Comparison of ENCODE assay signal across 8 mouse cellular contexts in the genomic region with DNA sequence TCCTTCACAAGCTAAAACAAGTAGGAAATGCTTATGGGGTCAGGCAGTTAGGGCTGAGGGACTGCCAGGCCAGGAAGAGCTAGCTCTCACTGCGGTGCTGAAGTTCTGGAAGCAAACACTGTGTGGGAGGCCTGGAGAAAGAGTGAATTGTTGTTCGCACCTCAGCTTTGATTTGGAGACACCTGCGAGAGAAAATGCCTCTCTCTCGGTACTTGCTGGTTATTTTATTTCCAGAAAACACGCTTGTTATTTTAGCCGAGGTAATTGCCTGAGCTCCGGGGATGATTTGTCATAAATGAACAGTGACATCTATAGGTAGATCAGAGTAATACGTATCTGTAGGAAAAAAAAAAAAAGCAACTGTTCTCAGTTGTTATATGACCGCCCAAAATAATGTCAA.
DNase-seq lines count a peak whose midpoint lies in the region; ATAC-seq lines count a peak whose summit lies in the region.

No protein-coding gene starts in this region.

- H3K36me3 ChIP-seq in lung, embryonic 15.5 days: no peaks in the 10 kb centered on the region
- H3K36me3 ChIP-seq in forebrain, embryonic 15.5 days: no peaks in the 10 kb centered on the region
- H3K36me3 ChIP-seq in limb, embryonic 13.5 days: no peaks in the 10 kb centered on the region

- peaks cover 15% of the 10 kb centered on the region; the same call in 1 of the 2 replicates for H3K27me3 ChIP-seq in lung, embryonic 15.5 days
- no peaks in the 10 kb centered on the region for H3K27me3 ChIP-seq in forebrain, embryonic 15.5 days
- peaks cover 40% of the 10 kb centered on the region for H3K27me3 ChIP-seq in limb, embryonic 13.5 days

- no peak overlapping the region for H3K27ac ChIP-seq in lung, embryonic 15.5 days
- peak overlapping the region; percentile 73; the same call in 1 of the 2 replicates for H3K27ac ChIP-seq in forebrain, embryonic 15.5 days (replicated peaks)
- no peak overlapping the region for H3K27ac ChIP-seq in limb, embryonic 13.5 days

- no peak for ATAC-seq in lung, embryonic 15.5 days (ENCODE audit: borderline replicate concordance, extremely low read depth, low FRiP score, low TSS enrichment)
- ATAC-seq in forebrain, embryonic 15.5 days (replicated peaks): no peak
- ATAC-seq in limb, embryonic 13.5 days (ENCODE audit: low FRiP score, low read depth): no peak
- ATAC-seq in activated CD4-positive, CD25-positive, alpha-beta regulatory T cell, adult 4 months: no peak

- H3K4me2 ChIP-seq in lung, embryonic 15.5 days: peak overlapping the region; percentile 34; the same call in 1 of the 2 replicates
- peak overlapping the region; percentile 24; the same call in 1 of the 2 replicates for H3K4me2 ChIP-seq in forebrain, embryonic 15.5 days (replicated peaks)
- H3K4me2 ChIP-seq in limb, embryonic 13.5 days (replicated peaks): peak overlapping the region; percentile 50

- DNase-seq in lung, postnatal 14 days: no peak
- DNase-seq in cerebellum, adult 18-20 months: peak; percentile 26 to 53
- no peak for DNase-seq in ovary, postnatal 36 days (ENCODE audit: low spot score)
- no peak for DNase-seq in urinary bladder, postnatal 4 days (ENCODE audit: low spot score in 2 of 2)

- H3K9me3 ChIP-seq in lung, embryonic 15.5 days: no peaks in the 10 kb centered on the region
- H3K9me3 ChIP-seq in forebrain, embryonic 15.5 days: no peaks in the 10 kb centered on the region
- H3K9me3 ChIP-seq in limb, embryonic 13.5 days: 0 out of 2 replicates have a peak, but pooled peaks cover 1% of the 10 kb centered on the region

- no peak overlapping the region for H3K9ac ChIP-seq in lung, embryonic 15.5 days
- no peak overlapping the region for H3K9ac ChIP-seq in forebrain, embryonic 15.5 days (replicated peaks)
- no peak overlapping the region for H3K9ac ChIP-seq in limb, embryonic 13.5 days

- 6% methylated on average over 9 of the region's 9 CpGs for WGBS in lung, embryonic 15.5 days
- WGBS in forebrain, embryonic 15.5 days: 4% methylated on average over 9 of the region's 9 CpGs
- 3% methylated on average over 9 of the region's 9 CpGs for WGBS in limb, embryonic 13.5 days

- no peaks in the 10 kb centered on the region for H3K4me1 ChIP-seq in lung, embryonic 15.5 days
- peaks cover 17% of the 10 kb centered on the region for H3K4me1 ChIP-seq in forebrain, embryonic 15.5 days
- peaks cover 11% of the 10 kb centered on the region; the same call in 1 of the 2 replicates for H3K4me1 ChIP-seq in limb, embryonic 13.5 days

- H3K4me3 ChIP-seq in lung, embryonic 15.5 days: no peak overlapping the region
- H3K4me3 ChIP-seq in forebrain, embryonic 15.5 days: no peak overlapping the region
- no peak overlapping the region for H3K4me3 ChIP-seq in limb, embryonic 13.5 days

Comparison
In these comparisons a context has a peak if more than half of its experiments do, and no peak if none do; other contexts are left out.
1. DNase-seq: peak in cerebellum, adult 18-20 months (2 of 2); none in lung, postnatal 14 days (single experiment), ovary, postnatal 36 days (single experiment) and urinary bladder, postnatal 4 days (0 of 2).
2. Peak in every context shown above with its lines, with median percentiles within 50 percentile points of each other: H3K4me2 ChIP-seq.